Mouse (Mus musculus) thymus, postnatal 4 days (tissue): ENCODE measurements around the gene Vmn1r28.
"Not testable (repeated sequence)": the region's sequence is repeated elsewhere in the genome, so short reads cannot be mapped to it uniquely, and the experiment has no call there.

Experiments
- DNase-seq: peaks from one replicate; pipeline ENCODE4 v3.0.0; 2021

Gene Vmn1r28

DNA sequence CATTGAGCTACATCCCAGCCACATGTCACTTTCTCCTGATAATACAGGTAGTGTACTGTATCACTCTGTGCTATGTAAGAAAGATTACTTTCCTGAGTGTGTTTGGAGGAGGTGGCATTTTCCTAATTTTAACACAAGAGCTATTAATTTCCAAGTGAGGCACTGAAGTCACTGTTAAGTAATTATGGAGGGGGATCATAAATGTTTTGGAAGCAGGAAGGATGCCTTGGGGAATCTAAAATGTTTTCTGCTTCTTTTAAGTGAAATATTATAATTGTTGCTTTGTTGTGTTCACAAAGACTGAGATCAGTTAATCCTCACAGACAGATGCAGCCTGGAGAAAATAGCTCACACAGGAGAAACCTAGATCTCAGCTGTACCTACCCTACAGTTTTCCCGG, at the start of gene Vmn1r28:
TSS of gene Vmn1r28 (plus strand) at position 301 of the 400 bp plus-strand sequence.
- DNase-seq = no peak

- DNase-seq = no peak
These were observed 45.7 kb upstream of the Vmn1r28 start for GRCm38 (mm10) chr6:58216119-58216518.

GRCm38 (mm10) chr6:58218721-58219120, 43.1 kb upstream of the Vmn1r28 start, which contains the start of gene Vmn1r27:
Gene Vmn1r27 (minus strand): TSS chr6:58218821.
- no peak for DNase-seq

GRCm38 (mm10) chr6:58279661-58280060, 17.8 kb downstream of the Vmn1r28 start:
- not testable (repeated sequence) for DNase-seq

- no peak for DNase-seq
These were observed 30.4 kb downstream of the Vmn1r28 start for GRCm38 (mm10) chr6:58292201-58292600.

- DNase-seq = not testable (repeated sequence)
These were observed 36.7 kb downstream of the Vmn1r28 start for GRCm38 (mm10) chr6:58298511-58298910.

GRCm38 (mm10) chr6:58301249-58301648, 39.4 kb downstream of the Vmn1r28 start, which contains the start of gene Vmn1r29:
Gene Vmn1r29 (plus strand): TSS chr6:58301549.
- DNase-seq = no peak
